Mouse (Mus musculus) left cerebral cortex, postnatal 10 days (tissue): ENCODE measurements around the gene Ehd1. TPM values are rescaled to one million over a fixed set of nuclear protein-coding genes. Genes with fewer than 3 reads are reported as not detected.
"Not testable (repeated sequence)": the region's sequence is repeated elsewhere in the genome, so short reads cannot be mapped to it uniquely, and the experiment has no call there.

Experiments
- DNase-seq, 2 experiments: peaks; one replicate each; pipeline ENCODE4 v3.0.0; 2021 to 2022; ENCODE audit warnings: low spot score in 2 of 2, mixed read lengths in 1 of 2; ENCODE audit errors: extremely low spot score in 1 of 2
- intact Hi-C: fragments of 180-260 bp; cut with DNase I; formaldehyde crosslinking; loops from one replicate; pipeline ENCODE4 v1.15.1; 2025
- total RNA-seq, 2 experiments: library from RNA; stranded (reverse); gene quantifications; 2 replicates each; pipeline ENCODE4 v1.2.3; 2021

The Ehd1 gene
- total RNA-seq, 2 experiments from 2014 or later = 45.0 to 49.0 TPM

DNA sequence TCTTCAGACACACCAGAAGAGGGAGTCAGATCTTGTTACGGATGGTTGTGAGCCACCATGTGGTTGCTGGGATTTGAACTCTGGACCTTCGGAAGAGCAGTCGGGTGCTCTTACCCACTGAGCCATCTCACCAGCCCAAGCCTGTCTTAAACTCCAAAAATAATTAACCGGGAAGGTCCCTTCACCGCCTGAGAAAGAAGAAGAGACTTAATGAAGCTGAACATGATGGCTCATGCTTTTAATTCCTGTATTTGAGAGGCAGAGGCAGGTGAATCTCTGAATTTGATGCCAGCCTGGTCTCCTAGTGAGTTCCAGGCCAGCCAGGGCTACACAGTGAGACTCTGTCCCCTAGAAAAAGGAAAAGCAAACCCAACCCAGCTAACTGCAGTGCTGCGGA lies 14.2 kb downstream of the Ehd1 start:
- DNase-seq, intact Hi-C loops: not testable (repeated sequence)

DNA sequence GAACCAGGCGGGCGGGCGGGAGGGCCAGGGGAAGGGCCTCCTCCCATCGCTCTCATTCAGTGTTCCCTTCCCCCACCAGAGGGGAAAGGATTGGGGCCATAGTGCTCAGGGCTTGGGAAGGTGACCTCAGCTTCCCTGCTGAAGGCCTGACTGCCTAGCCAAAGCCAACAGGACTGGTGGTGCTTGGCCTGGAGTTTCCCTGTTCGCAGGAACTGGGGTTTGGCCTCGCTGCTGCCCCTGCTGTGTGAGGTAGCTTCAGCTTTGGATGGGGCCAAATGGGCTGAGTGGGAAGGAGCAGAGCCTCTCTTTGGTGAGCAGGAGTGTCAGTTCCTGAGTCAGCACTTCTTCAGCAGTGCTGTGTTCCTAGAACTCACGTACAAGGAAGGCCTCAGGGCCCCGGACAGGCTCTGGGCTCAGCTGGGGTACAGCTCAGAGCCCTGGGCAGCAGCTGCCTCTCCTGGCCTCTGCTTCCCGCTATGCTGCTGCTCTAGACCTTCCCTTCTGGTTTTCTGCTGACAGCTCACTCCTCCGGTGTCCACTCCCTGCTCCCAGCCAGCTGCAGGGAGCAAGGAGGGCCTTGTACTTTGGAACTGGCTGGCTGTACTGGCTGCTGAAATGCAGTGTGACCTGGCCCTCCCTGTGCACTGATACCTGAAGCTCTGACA lies 14.7 kb downstream of the Ehd1 start:
- peak in 1 of 2 experiments; percentile 85 for DNase-seq
- intact Hi-C loops = no loop called here

DNA sequence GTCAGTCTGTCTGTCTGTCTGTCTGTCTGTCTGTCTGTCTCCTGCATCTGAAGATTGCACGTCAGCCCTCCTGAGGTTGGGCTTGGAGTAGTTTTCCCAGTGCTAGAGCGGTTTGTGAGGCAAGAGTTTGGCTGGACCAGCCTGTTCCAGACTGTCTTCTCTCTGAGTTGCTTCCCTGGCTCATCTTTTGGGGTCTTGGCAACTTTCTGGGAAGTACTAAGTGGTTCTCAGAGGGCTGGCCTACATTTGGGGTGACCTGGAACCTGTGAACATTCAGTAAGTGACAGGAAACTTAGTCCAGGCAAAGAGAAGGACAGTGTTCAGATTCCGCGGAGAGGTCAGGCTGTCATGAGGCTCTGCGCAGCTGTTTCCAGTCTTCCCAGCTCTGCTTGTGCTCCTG lies 15.7 kb downstream of the Ehd1 start:
- intact Hi-C loops = no loop called here
- DNase-seq = no peak

- no peak for DNase-seq
- intact Hi-C loops = no loop called here
Observed at GRCm38 (mm10) chr19:6294301-6294700, 17.8 kb downstream of the Ehd1 start.

GRCm38 (mm10) chr19:6296551-6297210 lies 20.2 kb downstream of the Ehd1 start:
- intact Hi-C loops = no loop called here
- no peak for DNase-seq

DNA sequence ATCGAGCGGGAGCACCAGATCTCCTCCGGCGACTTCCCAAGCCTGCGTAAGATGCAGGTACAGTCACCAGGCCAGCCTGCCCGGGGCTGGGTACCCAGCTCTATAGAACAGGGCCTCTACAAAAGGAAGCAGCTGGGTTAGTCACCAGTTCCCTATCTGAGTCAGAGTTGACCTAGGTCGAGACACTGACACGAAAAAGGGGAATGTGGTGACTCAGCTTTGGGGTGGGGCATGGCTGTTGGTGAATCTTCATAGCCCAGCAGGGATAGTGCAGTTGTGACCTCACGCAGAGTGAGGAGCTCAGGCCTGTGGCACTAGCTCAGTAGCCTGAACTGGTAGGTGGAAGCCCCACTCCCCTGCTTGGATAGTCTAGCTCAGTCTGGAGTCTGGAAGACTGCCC lies 21.1 kb downstream of the Ehd1 start:
- intact Hi-C loops = no loop called here
- DNase-seq = no peak

- intact Hi-C loops = no loop called here
- no peak for DNase-seq
Observed at GRCm38 (mm10) chr19:6299003-6299402, 22.5 kb downstream of the Ehd1 start.

DNA sequence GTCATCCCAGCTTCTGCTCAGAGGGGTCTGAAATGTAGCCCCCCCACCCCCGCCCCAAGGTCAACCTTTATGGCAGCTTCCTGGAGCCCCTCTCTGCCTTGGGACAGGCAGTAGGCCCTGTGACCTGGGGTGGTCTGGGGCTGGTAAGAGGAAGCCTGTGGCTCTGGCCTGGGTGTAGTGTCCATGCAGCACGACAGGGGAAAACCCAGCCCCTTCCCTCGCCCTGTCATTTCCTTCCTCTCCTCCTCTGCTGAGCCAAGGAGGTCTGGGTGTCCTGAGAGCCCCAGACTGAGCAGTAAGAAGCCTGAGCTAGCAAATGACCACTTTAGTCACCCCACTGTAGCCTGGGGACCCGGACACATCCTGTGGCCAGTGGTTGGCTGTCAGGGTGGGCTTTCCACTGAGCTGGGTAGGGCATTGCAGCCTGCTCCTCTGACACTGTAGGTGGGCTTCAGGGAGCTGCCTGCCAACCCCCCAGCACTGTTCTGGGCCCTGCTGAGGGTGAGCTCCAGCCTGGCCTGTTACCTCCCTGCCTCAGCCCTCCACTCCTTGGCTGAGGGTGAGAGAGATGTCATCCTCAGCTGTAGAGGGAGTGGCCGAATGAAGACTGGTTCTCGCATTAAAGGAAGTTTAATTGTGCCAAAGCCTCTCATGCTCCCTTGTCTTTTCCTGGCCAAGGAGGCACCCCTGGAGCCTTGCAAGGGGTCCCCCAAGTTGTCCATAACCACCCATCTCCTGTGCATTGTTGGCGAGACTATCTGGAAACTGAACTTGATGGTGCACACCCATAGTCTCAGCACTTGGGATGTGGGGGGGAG lies 23.1 kb downstream of the Ehd1 start:
- intact Hi-C loops = no loop called here

DNA sequence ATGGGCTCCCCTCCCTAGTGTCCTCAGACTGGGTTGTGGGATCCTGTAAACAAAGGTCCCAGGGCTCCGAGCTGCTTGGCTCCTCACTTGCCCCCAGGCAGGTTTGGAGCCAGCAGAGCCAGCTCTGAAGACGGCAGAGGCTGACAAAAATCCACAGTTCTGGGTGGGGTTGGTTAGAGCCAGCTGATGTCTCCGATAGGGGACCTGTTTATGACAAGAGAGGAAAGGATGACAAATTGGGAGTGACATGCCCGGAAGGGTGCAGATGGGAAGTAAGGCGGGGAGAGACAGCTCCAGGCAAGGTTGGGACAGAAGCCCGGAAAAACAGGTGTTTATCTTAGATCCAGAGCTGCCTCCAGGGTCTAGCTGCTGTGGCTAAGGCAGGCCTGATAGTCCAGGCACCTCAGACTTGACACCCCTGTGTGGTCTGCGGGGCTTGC lies 23.9 kb downstream of the Ehd1 start:
- DNase-seq = no peak
- intact Hi-C loops = no loop called here

More for the DNA sequence above, 23.1 kb downstream of the Ehd1 start:
- no peak for DNase-seq

DNA sequence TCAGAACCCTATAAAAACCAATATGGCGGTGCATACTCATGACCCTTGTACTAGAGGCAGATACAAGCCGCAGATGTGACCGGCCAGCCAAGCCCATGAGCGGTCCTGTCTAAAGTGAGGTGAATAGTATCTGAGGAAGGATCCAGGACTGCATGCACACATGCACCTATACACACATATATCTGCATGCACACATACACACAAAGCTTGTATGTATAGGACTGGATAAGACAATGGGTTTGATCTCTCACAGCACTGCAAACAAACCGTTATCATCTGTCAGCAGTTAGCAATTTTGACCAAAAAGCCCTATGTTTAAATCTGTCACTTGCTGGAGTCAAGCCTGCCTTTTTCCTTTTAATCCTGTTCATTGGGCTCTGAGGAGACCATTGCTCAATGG lies 25.6 kb downstream of the Ehd1 start:
- intact Hi-C loops = no loop called here
- no peak for DNase-seq

DNA sequence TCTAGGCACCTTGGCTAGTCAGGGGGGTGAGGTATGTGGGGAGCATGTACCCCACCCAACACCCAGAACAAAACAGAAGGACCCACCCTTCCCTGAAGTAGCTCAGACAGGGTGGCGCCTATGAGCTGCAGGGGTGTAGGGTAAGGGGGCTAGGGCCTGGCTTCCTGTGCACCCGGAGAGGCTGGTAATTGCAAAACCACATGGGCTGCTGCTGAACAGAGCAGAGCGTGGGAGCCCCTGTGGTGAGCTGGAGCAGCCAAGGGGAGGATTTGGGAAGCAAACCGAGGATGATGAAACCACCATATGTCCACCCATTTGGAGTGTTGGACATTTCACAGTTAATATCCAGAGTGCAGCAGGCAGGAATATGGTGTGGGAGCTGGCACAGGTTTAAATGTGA lies 26.0 kb downstream of the Ehd1 start:
- intact Hi-C loops = no loop called here
- DNase-seq = no peak

DNA sequence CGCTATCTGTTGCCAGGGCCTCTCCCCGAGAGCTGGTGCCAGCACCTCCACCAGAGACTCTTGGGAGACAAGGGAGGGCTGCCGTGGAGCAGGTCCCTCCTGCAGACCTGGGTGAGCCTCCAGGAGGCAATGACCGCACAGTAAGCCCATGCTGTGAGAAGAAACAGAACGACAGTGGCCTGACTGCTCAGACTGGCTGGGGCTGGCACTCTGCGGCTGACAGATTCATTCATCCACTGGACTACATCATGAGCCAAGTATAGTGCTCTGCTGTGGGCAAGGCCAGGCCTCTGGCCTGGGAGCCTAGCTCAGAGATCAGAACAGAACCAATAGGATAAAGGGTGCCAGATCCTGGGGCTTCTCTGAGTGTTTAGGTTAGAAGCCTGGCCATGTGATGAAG lies 27.3 kb downstream of the Ehd1 start:
- intact Hi-C loops = loop anchor here (2.0 kb wide), 1 partner anchor 35 kb away; no protein-coding TSS in a partner anchor
- no peak for DNase-seq

GRCm38 (mm10) chr19:6304787-6305516 lies 28.4 kb downstream of the Ehd1 start:
- intact Hi-C loops = loop anchor here (2.0 kb wide), 1 partner anchor 36 kb away; no protein-coding TSS in a partner anchor
- peak; percentile 70 to 91 for DNase-seq

- DNase-seq = no peak
- intact Hi-C loops = loop anchor here (2.0 kb wide), 1 partner anchor 37 kb away; no protein-coding TSS in a partner anchor
Observed at GRCm38 (mm10) chr19:6305517-6306115, 29.1 kb downstream of the Ehd1 start.

DNA sequence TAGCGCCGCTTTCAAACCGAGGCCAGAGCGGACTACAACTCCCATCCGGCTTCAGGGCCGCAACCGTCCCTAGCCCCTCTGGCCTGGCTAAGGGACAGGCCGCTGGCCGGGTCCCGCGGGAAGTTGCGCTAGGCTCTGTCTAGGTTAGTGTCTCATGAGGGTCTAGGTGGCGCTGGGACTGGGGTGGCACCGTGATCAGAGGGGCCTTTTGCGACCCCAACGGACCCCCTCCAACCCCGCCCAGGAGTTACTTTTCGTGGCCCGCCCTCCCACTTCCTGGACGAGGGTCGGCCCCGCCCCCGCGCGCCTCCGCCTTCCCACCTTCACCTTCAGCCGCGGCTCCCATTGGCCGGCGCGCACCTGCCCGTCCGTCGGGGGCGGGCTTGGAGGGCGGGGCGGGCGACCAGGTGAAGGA lies 29.6 kb downstream of the Ehd1 start, which contains the start of gene Cdc42bpg:
Gene Cdc42bpg, plus strand, starts transcription at position 320 of the 415 bp plus-strand sequence.
- peak in 1 of 2 experiments; percentile 87 for DNase-seq
- intact Hi-C loops = no loop called here

DNA sequence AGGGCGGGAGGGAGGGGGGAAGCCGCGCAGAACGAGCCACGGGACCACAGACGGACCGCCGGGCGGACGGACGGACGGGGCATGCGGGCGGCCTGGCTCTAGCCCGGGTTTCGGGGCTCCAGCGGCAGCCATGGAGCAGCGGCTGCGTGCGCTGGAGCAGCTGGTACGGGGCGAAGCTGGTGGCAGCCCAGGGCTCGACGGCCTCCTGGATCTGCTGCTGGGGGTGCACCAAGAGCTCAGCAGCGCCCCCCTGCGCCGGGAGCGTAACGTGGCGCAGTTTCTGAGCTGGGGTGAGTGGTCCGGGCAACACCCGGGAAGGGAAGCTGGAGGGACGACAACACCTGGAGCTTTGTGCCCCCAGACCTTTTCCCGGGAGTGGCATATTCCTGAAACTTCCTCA lies 30.1 kb downstream of the Ehd1 start:
- DNase-seq = peak in 1 of 2 experiments; percentile 89
- intact Hi-C loops = no loop called here

DNA sequence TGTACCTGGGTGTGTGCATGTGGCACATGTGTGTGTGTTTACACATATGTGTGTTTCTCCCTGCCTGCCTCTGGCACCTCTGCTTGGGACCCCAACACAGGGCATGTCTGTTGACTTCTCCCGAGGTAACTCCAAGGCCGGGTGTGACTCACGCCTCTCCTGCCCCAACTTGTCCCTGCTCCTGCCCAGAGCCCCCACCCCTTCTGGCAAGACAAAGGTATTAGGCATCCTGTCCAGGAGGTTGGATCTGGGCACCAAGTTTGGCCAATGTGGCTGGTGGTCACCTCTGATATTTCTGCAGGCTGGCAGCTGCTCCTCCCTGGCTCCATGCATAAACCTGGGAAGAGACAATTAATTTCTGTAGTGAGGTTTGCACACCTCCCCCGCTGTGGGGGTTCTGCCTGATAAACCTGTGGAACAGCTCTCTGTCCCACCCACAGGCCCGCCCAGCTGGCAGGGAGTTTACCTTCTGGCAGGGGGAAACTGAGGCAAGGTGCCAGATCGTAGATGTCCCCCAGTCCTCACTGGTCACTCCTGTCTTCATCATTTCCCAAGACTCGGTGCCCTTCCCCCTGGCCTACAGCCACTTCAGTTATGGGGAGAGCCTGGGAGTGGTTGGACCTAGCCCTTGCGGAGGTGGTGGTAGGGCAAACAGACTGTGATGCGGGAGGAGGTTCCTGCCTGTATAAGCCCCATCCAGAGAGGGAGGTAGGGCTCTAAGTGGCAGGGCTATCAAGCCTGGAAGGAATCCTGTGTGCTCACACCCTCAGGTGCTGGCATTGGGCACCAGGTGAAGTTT lies 31.4 kb downstream of the Ehd1 start:
- DNase-seq = no peak
- intact Hi-C loops = no loop called here

- no peak for DNase-seq
- intact Hi-C loops = no loop called here
Observed at GRCm38 (mm10) chr19:6310181-6310580, 33.7 kb downstream of the Ehd1 start.
